Mouse (Mus musculus): ENCODE measurements around the gene Grb10. TPM values are rescaled to one million over a fixed set of nuclear protein-coding genes. Genes with fewer than 3 reads are reported as not detected.

Grb10 gene
- polyA plus RNA-seq (2012; rRNA removed) = 20.4 and 24.0 TPM in 2 replicates

- no peak for DNase-seq (ENCODE audit: low read depth)
Measured at GRCm38 (mm10) chr11:12038470-12038985, at the start of gene Grb10. Gene Grb10 (minus strand): TSS chr11:12038683.

- no peak for DNase-seq (ENCODE audit: low read depth)
Measured at GRCm38 (mm10) chr11:12081638-12082037, 43.2 kb upstream of the Grb10 start.

- no peak for DNase-seq (ENCODE audit: low read depth)
Measured at GRCm38 (mm10) chr11:12079231-12079630, 40.7 kb upstream of the Grb10 start.

- no peak for DNase-seq (ENCODE audit: low read depth)
Measured at GRCm38 (mm10) chr11:12075449-12075848, 37.0 kb upstream of the Grb10 start.

- DNase-seq (ENCODE audit: low read depth) = no peak
Measured at GRCm38 (mm10) chr11:12073394-12074226, 35.1 kb upstream of the Grb10 start.

GRCm38 (mm10) chr11:12072322-12072721, 33.8 kb upstream of the Grb10 start:
- no peak for DNase-seq (ENCODE audit: low read depth)

- DNase-seq (ENCODE audit: low read depth) = no peak
Measured at GRCm38 (mm10) chr11:12059005-12059404, 20.5 kb upstream of the Grb10 start.

GRCm38 (mm10) chr11:12048547-12049327, 10.3 kb upstream of the Grb10 start:
- no peak for DNase-seq (ENCODE audit: low read depth)

- no peak for DNase-seq (ENCODE audit: low read depth)
Measured at GRCm38 (mm10) chr11:12048135-12048534, 9.7 kb upstream of the Grb10 start.

GRCm38 (mm10) chr11:12044245-12044644, 5.8 kb upstream of the Grb10 start:
- DNase-seq (ENCODE audit: low read depth) = no peak

- DNase-seq (ENCODE audit: low read depth) = no peak
Measured at GRCm38 (mm10) chr11:12041787-12042186, 3.3 kb upstream of the Grb10 start.

- no peak for DNase-seq (ENCODE audit: low read depth)
Measured at GRCm38 (mm10) chr11:12041379-12041778, 2.9 kb upstream of the Grb10 start.

- no peak for DNase-seq (ENCODE audit: low read depth)
Measured at GRCm38 (mm10) chr11:12040391-12040790, 1.9 kb upstream of the Grb10 start.

- DNase-seq (ENCODE audit: low read depth) = no peak
Measured at GRCm38 (mm10) chr11:12039748-12040147, 1.3 kb upstream of the Grb10 start.

GRCm38 (mm10) chr11:12039098-12039497, 615 bp upstream of the Grb10 start:
- DNase-seq (ENCODE audit: low read depth) = no peak

- no peak for DNase-seq (ENCODE audit: low read depth)
Measured at GRCm38 (mm10) chr11:12037689-12038469, 604 bp downstream of the Grb10 start.

GRCm38 (mm10) chr11:12037075-12037686, 1.3 kb downstream of the Grb10 start:
- DNase-seq (ENCODE audit: low read depth) = no peak

GRCm38 (mm10) chr11:12035916-12036910, 2.3 kb downstream of the Grb10 start:
- DNase-seq (ENCODE audit: low read depth) = no peak

GRCm38 (mm10) chr11:12035324-12035723, 3.2 kb downstream of the Grb10 start:
- no peak for DNase-seq (ENCODE audit: low read depth)

- DNase-seq (ENCODE audit: low read depth) = no peak
Measured at GRCm38 (mm10) chr11:12034781-12035180, 3.7 kb downstream of the Grb10 start.

All from gonadal fat pad, adult 2 months (tissue).